Mouse (Mus musculus) bone marrow, adult 2 months (tissue): ENCODE measurements around the gene Kcnmb1. TPM values are rescaled to one million over a fixed set of nuclear protein-coding genes. Genes with fewer than 3 reads are reported as not detected.
A peak's percentile ranks its signal among the peaks of the same experiment; 100 is the strongest.

ENCODE experiments used
- H3K27ac ChIP-seq: fragments of 200-500 bp; 2 replicates; pipeline ENCODE4 v1.5.1; 2012; ENCODE audit warnings: low read depth, mild to moderate bottlenecking, control low read depth, inconsistent platforms, low read length; ENCODE audit not compliant: control insufficient read depth, poor library complexity, insufficient read depth
- H3K4me1 ChIP-seq: fragments of 200-500 bp; 2 replicates; pipeline ENCODE4 v1.6.1; 2011; ENCODE audit warnings: low read length; ENCODE audit not compliant: control insufficient read depth, insufficient read depth
- H3K4me3 ChIP-seq: fragments of 200-500 bp; replicated peaks from 2 replicates; pipeline ENCODE3; 2011; ENCODE audit warnings: mild to moderate bottlenecking, low read depth, low read length, control low read depth; ENCODE audit not compliant: control insufficient read depth
- CTCF ChIP-seq: fragments of 200-500 bp; IDR thresholded peaks from 2 replicates; pipeline ENCODE4 v1.5.1; 2011; ENCODE audit warnings: low read length, control low read depth; ENCODE audit not compliant: control insufficient read depth, insufficient read depth
- POLR2A ChIP-seq: fragments of 200-500 bp; IDR thresholded peaks from 2 replicates; pipeline ENCODE4 v1.6.1; 2011; ENCODE audit warnings: low read depth, mild to moderate bottlenecking, control low read depth, low read length, borderline replicate concordance; ENCODE audit not compliant: control insufficient read depth
- WGBS: fragments of 180-500 bp; shearing (Covaris S2); methylation state at CpG from one replicate; pipeline ENCODE4 v1.1.7; 2018; 5-methylcytosine and 5-hydroxymethylcytosine counted together
- polyA plus RNA-seq: library from polyadenylated mRNA; stranded (reverse); fragments of >200 nt; gene quantifications from 2 replicates; pipeline ENCODE4 v1.2.4, GENCODE M21; 2011; ENCODE audit warnings: low replicate concordance; ENCODE audit not compliant: missing spikeins, insufficient read depth, insufficient read length

Gene Kcnmb1
- polyA plus RNA-seq, 1 experiment, result not detected

DNA sequence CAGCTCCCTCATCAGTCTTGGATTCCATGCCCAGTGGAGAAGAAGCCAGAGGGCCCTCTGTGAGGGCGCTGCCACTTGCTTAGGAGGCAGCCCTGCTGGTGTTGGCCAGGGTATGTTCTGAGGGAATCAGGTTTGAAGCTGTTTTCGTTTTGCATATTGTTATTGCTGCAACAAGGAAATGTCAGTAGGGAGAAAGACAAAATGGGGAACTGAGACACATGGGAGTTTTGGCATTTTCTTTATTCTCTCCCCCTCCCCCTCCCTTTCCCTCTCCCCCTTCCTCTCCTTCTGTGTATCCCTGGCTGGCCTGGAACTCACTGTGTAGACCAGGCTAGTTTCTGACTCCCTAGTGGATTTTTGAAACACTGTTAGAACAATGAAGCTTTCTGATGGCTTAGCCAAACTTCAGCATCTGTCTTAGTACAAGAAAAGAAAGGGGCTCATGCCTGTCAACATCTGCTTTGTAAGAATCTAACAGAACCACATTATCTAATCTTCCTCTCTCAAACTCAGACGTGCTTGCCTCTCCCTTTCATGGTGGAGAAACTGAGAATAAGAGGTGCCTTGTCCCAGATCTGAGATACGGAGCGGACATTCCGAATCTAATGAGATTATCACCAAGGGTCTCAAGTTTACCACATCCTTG is 49.3 kb downstream of the Kcnmb1 start:
- 55% methylated on average over 6 of the region's 6 CpGs for WGBS

More for the DNA sequence above, 49.3 kb downstream of the Kcnmb1 start:
- TF ChIP-seq CTCF, result no peak
- TF ChIP-seq POLR2A, result no peak
- H3K4me3 ChIP-seq, result no peak overlapping the region
- H3K4me1 ChIP-seq, result peaks cover 1% of the 10 kb centered on the region; the same call in 1 of the 2 replicates
- peak overlapping the region; percentile 72 for H3K27ac ChIP-seq

Other genes starting within 250 kb of the Kcnmb1 start
- not detected in 2 replicates for gene Kcnip1, start 30.1 kb downstream of the Kcnmb1 start, polyA plus RNA-seq
- gene Lcp2, start 83.9 kb downstream of the Kcnmb1 start, polyA plus RNA-seq, result 16.6 and 53.6 TPM in 2 replicates
- gene 4930469K13Rik, start 135.5 kb downstream of the Kcnmb1 start, polyA plus RNA-seq, result not detected in 2 replicates
- gene Foxi1, start 245.1 kb downstream of the Kcnmb1 start, polyA plus RNA-seq, result not detected in 2 replicates